Mouse (Mus musculus): Measurements from ENCODE around the gene Nell1.

Gene Nell1

DNA sequence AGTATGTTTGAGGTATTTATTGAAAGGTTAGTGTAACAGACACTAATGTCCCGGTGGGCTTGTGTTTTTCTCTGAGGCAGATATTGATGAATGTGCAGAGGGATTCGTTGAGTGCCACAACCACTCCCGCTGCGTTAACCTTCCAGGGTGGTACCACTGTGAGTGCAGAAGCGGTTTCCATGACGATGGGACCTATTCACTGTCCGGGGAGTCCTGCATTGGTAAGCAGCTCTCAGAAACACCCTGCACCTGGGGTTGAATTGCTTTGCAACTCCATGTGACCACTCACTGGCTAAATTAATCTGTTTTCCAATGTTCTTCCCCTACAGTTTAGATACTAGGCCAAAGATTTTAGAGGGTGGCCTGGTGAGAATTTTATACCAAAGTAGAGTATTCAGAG is 851.5 kb downstream of the Nell1 start:
- intact Hi-C loops (cut with DNase I) = no loop called here

DNA sequence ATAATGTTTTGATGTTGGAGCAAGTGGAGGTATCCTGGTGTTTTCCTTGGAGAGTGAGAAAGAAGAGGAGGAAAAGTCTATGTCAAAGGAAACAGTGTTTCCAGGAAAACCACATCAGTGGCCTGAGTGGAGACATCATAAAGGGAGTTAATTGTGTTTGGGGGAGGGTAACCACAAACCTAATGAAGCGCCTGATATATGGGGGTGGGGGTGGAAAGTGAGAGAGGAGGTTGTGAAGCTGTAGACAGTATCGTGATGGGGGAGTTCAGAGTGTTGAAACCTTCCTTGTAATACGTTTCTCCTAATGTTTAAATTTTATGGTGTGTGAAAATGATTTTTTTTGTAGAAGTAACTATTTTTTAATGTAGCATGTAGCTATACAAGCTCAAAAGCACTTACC is 858.1 kb downstream of the Nell1 start:
- intact Hi-C loops (cut with DNase I) = no loop called here

DNA sequence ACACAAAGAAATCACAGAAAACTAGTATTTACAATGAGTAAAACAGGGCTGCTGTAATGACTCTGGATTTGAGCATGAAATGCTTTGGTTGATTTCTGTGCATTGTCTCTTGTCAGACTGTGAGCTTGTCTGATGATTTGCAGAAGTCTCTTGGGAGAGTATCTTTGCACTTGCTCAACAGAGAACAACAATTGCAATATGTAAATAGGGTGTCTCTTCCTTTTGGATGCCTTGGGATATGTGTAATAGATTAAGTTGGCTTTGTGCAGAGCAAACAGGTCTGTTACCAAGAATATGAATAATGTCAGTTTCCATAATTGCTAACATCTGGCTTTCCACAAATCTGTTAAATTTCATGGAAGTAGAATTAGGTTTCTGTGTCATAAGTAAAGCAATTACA is 868.0 kb downstream of the Nell1 start:
- intact Hi-C loops (cut with DNase I) = no loop called here

DNA sequence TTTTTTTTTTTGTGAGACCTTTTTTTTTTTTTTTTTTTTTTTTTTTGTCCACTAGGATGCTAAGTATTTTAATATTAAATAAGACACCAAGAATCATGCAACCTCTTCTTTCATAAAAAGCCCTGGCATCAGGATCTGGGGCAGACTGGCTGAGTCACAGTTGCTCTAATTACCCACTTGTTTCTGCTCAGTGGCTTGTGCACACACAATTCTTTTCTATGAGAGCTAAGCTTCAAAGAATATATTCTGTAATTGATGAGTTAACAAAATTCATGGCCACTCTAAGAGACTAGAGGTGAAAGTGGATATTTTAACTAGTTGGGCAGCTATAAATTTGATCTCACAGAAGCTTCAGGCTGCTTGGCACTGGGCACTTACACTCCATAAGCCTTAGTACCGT is 873.3 kb downstream of the Nell1 start:
- intact Hi-C loops (cut with DNase I) = no loop called here

DNA sequence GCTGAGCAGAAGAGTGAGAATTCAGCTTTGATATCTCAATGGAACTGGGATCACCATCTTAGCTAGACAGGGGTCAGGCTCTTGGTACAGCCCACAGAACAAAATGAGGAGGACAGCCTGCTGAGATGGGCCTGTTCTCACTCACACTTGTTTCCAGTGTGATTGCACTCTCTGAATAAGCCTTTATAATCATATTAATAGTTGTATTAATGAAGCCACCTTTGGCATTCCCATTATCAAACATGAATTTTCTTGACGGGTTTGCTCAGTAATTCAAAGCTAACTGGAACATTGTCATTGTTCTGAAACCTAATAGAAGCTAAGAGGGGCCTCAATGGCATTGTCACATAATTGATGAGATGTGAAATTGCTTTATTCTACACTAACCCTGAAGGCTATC is 875.6 kb downstream of the Nell1 start:
- intact Hi-C loops (cut with DNase I) = no loop called here

DNA sequence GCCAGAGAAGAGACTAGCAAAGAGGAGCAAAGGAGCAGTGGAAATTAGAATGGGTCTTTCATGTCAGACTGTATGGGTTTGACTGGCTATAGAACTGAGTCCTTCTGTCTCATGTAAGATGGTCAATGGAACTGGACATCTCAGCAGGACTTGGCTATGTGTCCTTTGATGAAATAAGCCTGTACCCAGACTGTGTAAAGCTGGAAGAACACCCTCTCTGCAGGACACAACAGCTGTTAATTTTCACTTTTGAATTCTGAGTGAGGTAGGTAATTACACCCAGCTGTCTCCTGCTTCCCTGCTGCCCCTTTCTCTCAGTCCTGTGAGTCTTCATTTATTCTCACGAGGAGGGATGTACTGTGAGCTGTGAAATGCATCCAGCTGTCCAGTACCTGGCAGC is 895.5 kb downstream of the Nell1 start:
- intact Hi-C loops (cut with DNase I) = no loop called here

DNA sequence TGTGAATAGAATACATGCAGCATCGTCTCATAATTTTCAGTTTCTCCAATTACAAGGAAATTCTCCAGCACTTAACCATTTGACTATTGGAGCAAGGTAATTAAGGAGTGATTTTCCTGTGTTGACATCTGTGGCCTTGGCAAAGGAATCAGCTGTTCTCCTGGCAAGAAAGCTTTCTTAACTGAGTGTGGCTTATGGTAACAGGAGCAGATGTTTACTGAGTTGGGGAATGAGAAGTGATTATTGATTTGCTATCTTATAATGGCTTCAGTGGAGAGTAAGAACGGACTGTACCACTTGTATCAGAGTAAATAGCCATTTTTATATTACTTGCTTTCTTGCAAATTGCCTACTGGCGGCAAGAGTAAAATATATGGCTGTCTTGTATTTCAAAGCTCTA is 913.0 kb downstream of the Nell1 start:
- intact Hi-C loops (cut with DNase I) = no loop called here

DNA sequence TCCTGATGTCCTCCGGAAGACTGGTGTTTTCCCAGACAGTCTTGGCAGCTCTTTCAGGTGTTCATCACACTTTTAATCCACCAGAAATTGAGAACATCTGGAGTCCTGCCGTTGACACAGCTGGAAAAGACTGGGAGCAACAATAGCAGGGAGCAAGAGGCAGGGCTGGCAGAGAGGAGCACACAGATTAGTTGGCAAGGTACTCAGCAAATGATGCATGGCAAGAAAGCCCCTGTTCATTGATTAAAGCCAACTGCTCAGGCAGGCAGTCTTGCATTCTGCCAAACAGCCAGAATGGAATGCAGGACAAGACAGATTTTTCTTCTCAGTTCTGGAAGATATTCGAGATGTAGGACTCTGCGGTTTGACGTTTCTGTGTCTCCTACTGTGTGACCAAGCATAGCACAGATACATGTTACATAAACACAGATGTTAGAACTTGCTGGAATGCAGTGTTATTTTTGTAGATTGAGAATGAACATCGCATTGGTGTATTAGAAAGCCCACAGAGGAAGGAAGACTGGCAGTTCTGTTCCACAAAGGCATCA is 925.0 kb downstream of the Nell1 start:
- intact Hi-C loops (cut with DNase I) = no loop called here
